In genomic region chr3:137863330-137864123, GRCm38 (mm10) we compare ENCODE assay signal across 9 mouse cellular contexts. TPM values are rescaled to one million over a fixed set of nuclear protein-coding genes. Genes with fewer than 3 reads are reported as not detected.
A peak's percentile ranks its signal among the peaks of the same experiment; 100 is the strongest.
DNase-seq lines count a peak whose midpoint lies in the region; ATAC-seq and TF ChIP-seq lines count a peak whose summit lies in the region.
"Had no signal": no experiment of that assay in that cellular context is flagged by ENCODE, and none has a peak within 500 bp of the region (broad histone marks: within the 10 kb centered on the region; RNA-seq: fewer than 3 reads in every experiment).

No protein-coding gene starts in this region.

- peaks cover 11% of the 10 kb centered on the region; the same call in 1 of the 2 replicates for H3K4me1 ChIP-seq in heart, embryonic 10.5 days
- H3K4me1 ChIP-seq in CH12.LX (ENCODE audit: control insufficient read depth in 1 of 2, insufficient read depth in 2 of 2), result peaks cover 0 to 24% of the 10 kb centered on the region in 2 experiments; a peak in 2 of 4 replicates
- peaks cover 4% of the 10 kb centered on the region; the same call in 1 of the 2 replicates for H3K4me1 ChIP-seq in forebrain, embryonic 11.5 days (replicated peaks; ENCODE audit: control insufficient read depth, insufficient read depth, low read length)
- peaks cover 8% of the 10 kb centered on the region; the same call in 1 of the 2 replicates for H3K4me1 ChIP-seq in limb, embryonic 14.5 days (ENCODE audit: control insufficient read depth, insufficient read depth, low read length)
- H3K4me1 ChIP-seq in stomach, postnatal 0 days (replicated peaks; ENCODE audit: control insufficient read depth, insufficient read depth), result no peaks in the 10 kb centered on the region; the same call in 1 of the 2 replicates

- no peaks in the 10 kb centered on the region for H3K27me3 ChIP-seq in heart, embryonic 10.5 days (ENCODE audit: insufficient read depth, poor library complexity, severe bottlenecking)
- no peaks in the 10 kb centered on the region for H3K27me3 ChIP-seq in CH12.LX (replicated peaks)
- no peaks in the 10 kb centered on the region for H3K27me3 ChIP-seq in forebrain, embryonic 11.5 days (ENCODE audit: control insufficient read depth, insufficient read depth, low read length)
- H3K27me3 ChIP-seq in limb, embryonic 14.5 days (ENCODE audit: control insufficient read depth, insufficient read depth, low read length), result no peaks in the 10 kb centered on the region
- no peaks in the 10 kb centered on the region for H3K27me3 ChIP-seq in stomach, postnatal 0 days (ENCODE audit: control insufficient read depth, insufficient read depth, low read length)
- H3K27me3 ChIP-seq: Patski had no signal

- no peak for DNase-seq in heart, embryonic 10.5 days (ENCODE audit: low spot score)
- DNase-seq in heart, adult 18-20 months, result no peak
- DNase-seq in CH12.LX (ENCODE audit: extremely low read depth), result peak; percentile 85
- DNase-seq in forebrain, embryonic 11.5 days (ENCODE audit: low spot score), result no peak
- DNase-seq in limb, embryonic 14.5 days (ENCODE audit: low spot score), result peak; percentile 33
- DNase-seq in stomach, postnatal 0 days (ENCODE audit: low spot score), result no peak
- no peak for DNase-seq in adrenal gland, adult 8-10 months
- no peak for DNase-seq in thymus, postnatal 10 days (ENCODE audit: low spot score in 2 of 2)

- no peak for TF ChIP-seq POLR2A in CH12.LX (IDR thresholded peaks at IDR 0.05; ENCODE audit: low read depth, low read length)
- no peak for TF ChIP-seq POLR2A in limb, embryonic 14.5 days (IDR thresholded peaks at IDR 0.05; ENCODE audit: borderline replicate concordance, extremely low read depth, insufficient read depth, insufficient read length)

- no peak for ATAC-seq in forebrain, embryonic 11.5 days (replicated peaks; ENCODE audit: low FRiP score)
- peak; percentile 3; the same call in 1 of the 2 replicates for ATAC-seq in limb, embryonic 14.5 days (ENCODE audit: low FRiP score, low read depth)
- ATAC-seq in stomach, postnatal 0 days (ENCODE audit: low FRiP score, low TSS enrichment), result no peak

- no peak for TF ChIP-seq CTCF in CH12.LX (conservative IDR thresholded peaks at IDR 0.05 in 1 of 2, IDR thresholded peaks at IDR 0.05 in 1 of 2; ENCODE audit: low read depth in 2 of 2, low read length in 2 of 2)
- TF ChIP-seq CTCF in stomach, postnatal 0 days (IDR thresholded peaks at IDR 0.05; ENCODE audit: low read depth), result no peak

- no peak for TF ChIP-seq RAD21 in CH12.LX (IDR thresholded peaks at IDR 0.05; ENCODE audit: low read depth, low read length)

- TF ChIP-seq EP300 in CH12.LX (IDR thresholded peaks at IDR 0.05; ENCODE audit: low read length), result 0 out of 2 replicates have a peak, but pooled peaks have one; percentile 11
- no peak for TF ChIP-seq EP300 in stomach, postnatal 0 days (optimal IDR thresholded peaks at IDR 0.05)

- H3K27ac ChIP-seq in heart, embryonic 10.5 days, result peak overlapping the region; percentile 99
- H3K27ac ChIP-seq in CH12.LX (ENCODE audit: insufficient read depth, low read depth), result peak overlapping the region; percentile 89
- H3K27ac ChIP-seq in forebrain, embryonic 11.5 days (ENCODE audit: low read depth, low read length), result peak overlapping the region; percentile 54; the same call in 1 of the 2 replicates
- peak overlapping the region; percentile 96 for H3K27ac ChIP-seq in limb, embryonic 14.5 days (replicated peaks; ENCODE audit: low read depth, low read length)
- H3K27ac ChIP-seq in stomach, postnatal 0 days (replicated peaks), result peak overlapping the region; percentile 86

- peak overlapping the region; percentile 89 for H3K4me3 ChIP-seq in heart, embryonic 10.5 days
- H3K4me3 ChIP-seq in CH12.LX (replicated peaks in 1 of 3; ENCODE audit: low read depth in 2 of 3, low read length in 2 of 3, poor library complexity in 1 of 3), result peak overlapping the region; percentile 61 to 66 (median 65)
- H3K4me3 ChIP-seq in forebrain, embryonic 11.5 days (ENCODE audit: low read depth, low read length), result peak overlapping the region; percentile 88
- H3K4me3 ChIP-seq in limb, embryonic 14.5 days (replicated peaks; ENCODE audit: low read length), result peak overlapping the region; percentile 77
- H3K4me3 ChIP-seq in stomach, postnatal 0 days (ENCODE audit: low read depth, low read length), result peak overlapping the region; percentile 84

- H3K36me3 ChIP-seq in heart, embryonic 10.5 days, result peaks cover 8% of the 10 kb centered on the region
- peaks cover 10 to 19% of the 10 kb centered on the region in 2 experiments for H3K36me3 ChIP-seq in CH12.LX (replicated peaks in 1 of 2; ENCODE audit: control insufficient read depth in 1 of 2, insufficient read depth in 1 of 2, low read length in 1 of 2)
- H3K36me3 ChIP-seq in forebrain, embryonic 11.5 days (ENCODE audit: control insufficient read depth, insufficient read depth, low read length), result no peaks in the 10 kb centered on the region
- H3K36me3 ChIP-seq in limb, embryonic 14.5 days (ENCODE audit: control insufficient read depth, insufficient read depth, low read length), result peaks cover 8% of the 10 kb centered on the region
- H3K36me3 ChIP-seq in stomach, postnatal 0 days (ENCODE audit: control insufficient read depth, insufficient read depth, low read length), result no peaks in the 10 kb centered on the region

- H3K79me2 ChIP-seq in CH12.LX (replicated peaks; ENCODE audit: control insufficient read depth, extremely low read depth, insufficient read depth, poor library complexity, severe bottlenecking), result peaks cover 33% of the 10 kb centered on the region

- in situ Hi-C loops in CH12.LX (cut with MboI; ENCODE audit: low pct_ligation_motif_present, low pct_unique_long_range_greater_than_20kb, low sequenced_read_pairs), result loop anchor here (5.0 to 10.0 kb wide), 2 partner anchors 81 to 281 kb away; partner anchors contain the start of genes Mttp and Trmt10a

- dilution Hi-C loops in CH12.LX (cut with MboI; ENCODE audit: extremely low pct_ligation_motif_present, extremely low pct_unique_long_range_greater_than_20kb, low sequenced_read_pairs), result no loop called here

- peak overlapping the region; percentile 76 for H3K9ac ChIP-seq in CH12.LX (ENCODE audit: insufficient read depth, low read depth)
- peak overlapping the region; percentile 55 for H3K9ac ChIP-seq in forebrain, embryonic 11.5 days (ENCODE audit: low read length)
- H3K9ac ChIP-seq in limb, embryonic 14.5 days (ENCODE audit: low read depth, low read length, severe bottlenecking), result peak overlapping the region; percentile 66
- peak overlapping the region; percentile 67 for H3K9ac ChIP-seq in stomach, postnatal 0 days (ENCODE audit: low read length)

- no peaks in the 10 kb centered on the region for H3K9me3 ChIP-seq in heart, embryonic 10.5 days
- H3K9me3 ChIP-seq in CH12.LX (replicated peaks; ENCODE audit: low read length), result peaks cover 6% of the 10 kb centered on the region
- no peaks in the 10 kb centered on the region for H3K9me3 ChIP-seq in forebrain, embryonic 11.5 days (ENCODE audit: control insufficient read depth, low read length)
- H3K9me3 ChIP-seq in limb, embryonic 14.5 days (ENCODE audit: control insufficient read depth, low read length), result no peaks in the 10 kb centered on the region
- H3K9me3 ChIP-seq in stomach, postnatal 0 days (ENCODE audit: control insufficient read depth, low read length), result no peaks in the 10 kb centered on the region

- H3K4me2 ChIP-seq in CH12.LX (ENCODE audit: insufficient read depth, low read depth, poor library complexity, severe bottlenecking), result peak overlapping the region; percentile 70
- peak overlapping the region; percentile 53 for H3K4me2 ChIP-seq in forebrain, embryonic 11.5 days (ENCODE audit: low read depth, low read length, severe bottlenecking)
- peak overlapping the region; percentile 61 for H3K4me2 ChIP-seq in limb, embryonic 14.5 days (replicated peaks; ENCODE audit: low read depth, low read length, severe bottlenecking)
- peak overlapping the region; percentile 70 for H3K4me2 ChIP-seq in stomach, postnatal 0 days (replicated peaks; ENCODE audit: low read depth)

- 39% methylated on average over 22 of the region's 22 CpGs for WGBS in heart, embryonic 10.5 days
- WGBS in forebrain, embryonic 11.5 days, result 42% methylated on average over 22 of the region's 22 CpGs
- 31% methylated on average over 22 of the region's 22 CpGs for WGBS in limb, embryonic 14.5 days
- 30% methylated on average over 22 of the region's 22 CpGs for WGBS in stomach, postnatal 0 days

RNA-seq across cellular contexts. Expression of gene H2afz, which starts 0.8 kb away (rescaled TPM):
- polyA plus RNA-seq in heart, embryonic 10.5 days (2016; fragmentation: Nextera tagmentation; extraction: Ambion mirVana), result 1,437 and 1,931 TPM in 2 replicates
- total RNA-seq in heart, adult 18-20 months (2021), result 10 to 100 TPM; 61.7 to 65.4 TPM
- 3,347 and 4,299 TPM in 2 replicates for total RNA-seq in CH12.LX (2012; rRNA removed)
- total RNA-seq in CH12.LX (2014; rRNA removed), result 4,409 and 4,907 TPM in 2 replicates
- 3,496 and 4,006 TPM in 2 replicates for polyA plus RNA-seq in CH12.LX (2012; ENCODE audit: insufficient read length, low read depth)
- polyA plus RNA-seq in forebrain, embryonic 11.5 days (2014; fragmentation: Nextera tagmentation; extraction: Ambion mirVana), result 3,092 and 3,427 TPM in 2 replicates
- polyA plus RNA-seq in limb, embryonic 14.5 days (2012; rRNA removed), result 896 and 1,069 TPM in 2 replicates
- 1,399 and 1,426 TPM in 2 replicates for polyA plus RNA-seq in limb, embryonic 14.5 days (2014; fragmentation: Nextera tagmentation; extraction: Ambion mirVana)
- polyA plus RNA-seq in stomach, postnatal 0 days (2015; fragmentation: Nextera tagmentation; extraction: Ambion mirVana), result 779 and 844 TPM in 2 replicates
- total RNA-seq in adrenal gland, adult 8-10 months (2022), result 100 to 1,000 TPM; 124 to 155 (median 138) TPM

RNA-seq across cellular contexts. Expression of gene Dnajb14, which starts 3.9 kb away (rescaled TPM):
- 11.1 and 12.9 TPM in 2 replicates for polyA plus RNA-seq in heart, embryonic 10.5 days (2016; fragmentation: Nextera tagmentation; extraction: Ambion mirVana)
- 10 to 100 TPM; 11.5 to 12.4 TPM for total RNA-seq in heart, adult 18-20 months (2021)
- total RNA-seq in CH12.LX (2012; rRNA removed), result 6.0 and 7.0 TPM in 2 replicates
- total RNA-seq in CH12.LX (2014; rRNA removed), result 2.8 and 2.9 TPM in 2 replicates
- polyA plus RNA-seq in CH12.LX (2012; ENCODE audit: insufficient read length, low read depth), result 4.4 and 6.4 TPM in 2 replicates
- 10.7 and 11.2 TPM in 2 replicates for polyA plus RNA-seq in forebrain, embryonic 11.5 days (2014; fragmentation: Nextera tagmentation; extraction: Ambion mirVana)
- 7.4 and 9.1 TPM in 2 replicates for polyA plus RNA-seq in limb, embryonic 14.5 days (2012; rRNA removed)
- 11.9 and 12.9 TPM in 2 replicates for polyA plus RNA-seq in limb, embryonic 14.5 days (2014; fragmentation: Nextera tagmentation; extraction: Ambion mirVana)
- 10.8 and 12.6 TPM in 2 replicates for polyA plus RNA-seq in stomach, postnatal 0 days (2015; fragmentation: Nextera tagmentation; extraction: Ambion mirVana)
- total RNA-seq in adrenal gland, adult 8-10 months (2022), result 10 to 100 TPM; 21.1 to 29.1 (median 27.3) TPM

RNA-seq across cellular contexts. Expression of gene Lamtor3, which starts 54.8 kb away (rescaled TPM):
- 99.2 and 100 TPM in 2 replicates for polyA plus RNA-seq in heart, embryonic 10.5 days (2016; fragmentation: Nextera tagmentation; extraction: Ambion mirVana)
- total RNA-seq in heart, adult 18-20 months (2021), result 10 to 100 TPM; 93.5 to 93.8 TPM
- total RNA-seq in CH12.LX (2012; rRNA removed) (146 and 169 TPM in 2 replicates), CH12.LX (2014; rRNA removed) (245 and 260 TPM in 2 replicates)
- polyA plus RNA-seq in CH12.LX (2012; ENCODE audit: insufficient read length, low read depth), result 147 and 155 TPM in 2 replicates
- 102 and 107 TPM in 2 replicates for polyA plus RNA-seq in forebrain, embryonic 11.5 days (2014; fragmentation: Nextera tagmentation; extraction: Ambion mirVana)
- polyA plus RNA-seq in limb, embryonic 14.5 days (2012; rRNA removed), result 75.5 and 77.4 TPM in 2 replicates
- polyA plus RNA-seq in limb, embryonic 14.5 days (2014; fragmentation: Nextera tagmentation; extraction: Ambion mirVana), result 109 and 112 TPM in 2 replicates
- 104 and 106 TPM in 2 replicates for polyA plus RNA-seq in stomach, postnatal 0 days (2015; fragmentation: Nextera tagmentation; extraction: Ambion mirVana)
- 10 to 100 TPM; 62.8 to 80.3 (median 71.5) TPM for total RNA-seq in adrenal gland, adult 8-10 months (2022)

Comparison
In these comparisons a context has a peak if more than half of its experiments do, and no peak if none do; other contexts are left out.
1. DNase-seq: peak in CH12.LX (single experiment) and limb, embryonic 14.5 days (single experiment); none in heart, embryonic 10.5 days (single experiment), heart, adult 18-20 months (0 of 2), forebrain, embryonic 11.5 days (single experiment), stomach, postnatal 0 days (single experiment), adrenal gland, adult 8-10 months (single experiment) and thymus, postnatal 10 days (0 of 2).
2. Peak in every context shown above with its lines, with median percentiles within 50 percentile points of each other: H3K27ac ChIP-seq, H3K4me3 ChIP-seq, H3K4me2 ChIP-seq and H3K9ac ChIP-seq.